Mouse (Mus musculus) thymus, postnatal 10 days (tissue): ENCODE results near the gene Lrig3.

Source experiments
- DNase-seq, 2 experiments: peaks; one replicate each; pipeline ENCODE4 v3.0.0; 2021; ENCODE audit warnings: low spot score in 2 of 2

The Lrig3 gene

DNA sequence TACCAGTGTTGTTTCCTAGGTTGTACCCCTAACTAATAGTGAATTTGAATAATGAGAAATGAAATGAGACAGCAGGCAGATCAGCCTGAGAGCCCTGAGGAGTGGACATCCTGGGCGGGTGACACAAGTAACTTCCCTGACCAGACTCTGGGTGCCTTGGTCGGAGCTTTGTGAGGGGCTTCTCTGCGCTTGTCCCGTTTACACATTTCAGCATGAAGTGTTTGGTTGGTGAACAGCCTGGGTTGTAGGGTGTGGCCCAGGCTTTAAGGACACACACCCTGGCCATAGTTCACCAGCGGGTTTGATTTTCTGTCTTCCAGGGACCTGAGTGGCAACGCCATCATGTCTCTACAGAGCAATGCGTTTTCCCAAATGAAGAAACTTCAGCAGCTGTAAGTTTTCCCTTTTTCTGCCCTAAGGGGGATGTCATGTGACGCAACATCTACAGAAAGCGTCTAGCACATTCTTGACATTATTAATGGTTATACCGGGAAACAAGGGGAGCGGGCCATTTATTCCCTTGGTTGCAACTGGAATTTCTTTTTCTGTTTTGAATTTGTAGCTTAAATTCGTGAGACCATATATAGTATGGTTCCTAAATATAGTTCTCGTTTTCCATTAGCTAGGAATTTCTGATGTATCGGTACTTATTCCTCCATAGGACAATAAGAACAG, 36.2 kb downstream of the Lrig3 start:
- no peak for DNase-seq

DNA sequence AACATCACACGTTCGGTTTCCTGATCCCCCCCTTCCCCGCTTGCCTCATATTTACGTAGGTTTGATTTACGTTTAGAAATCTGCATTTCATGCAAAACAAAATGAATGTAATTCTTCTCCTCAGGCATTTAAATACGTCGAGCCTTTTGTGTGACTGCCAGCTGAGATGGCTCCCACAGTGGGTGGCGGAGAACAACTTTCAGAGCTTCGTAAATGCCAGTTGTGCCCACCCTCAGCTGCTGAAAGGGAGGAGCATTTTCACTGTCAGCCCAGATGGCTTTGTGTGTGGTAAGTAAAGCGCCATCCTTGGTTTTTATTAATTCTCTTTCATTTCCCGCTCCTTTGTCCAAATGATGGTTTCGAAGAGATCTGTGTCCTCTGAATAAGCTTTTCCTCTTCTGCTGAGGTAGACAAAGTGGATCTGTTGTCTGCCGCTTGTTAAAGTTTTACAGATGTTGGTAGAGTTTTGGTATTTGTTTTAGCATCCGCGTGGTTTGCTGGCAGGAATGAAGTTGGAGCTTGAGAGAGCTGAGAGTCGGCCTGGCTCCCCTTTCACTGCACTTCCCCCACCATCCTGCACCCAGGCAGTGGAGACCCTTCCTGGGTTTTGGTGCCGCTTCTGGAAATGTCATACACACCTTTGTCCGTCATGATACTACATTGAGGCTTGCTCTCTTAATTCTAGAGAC, 37.0 kb downstream of the Lrig3 start:
- DNase-seq: no peak

DNA sequence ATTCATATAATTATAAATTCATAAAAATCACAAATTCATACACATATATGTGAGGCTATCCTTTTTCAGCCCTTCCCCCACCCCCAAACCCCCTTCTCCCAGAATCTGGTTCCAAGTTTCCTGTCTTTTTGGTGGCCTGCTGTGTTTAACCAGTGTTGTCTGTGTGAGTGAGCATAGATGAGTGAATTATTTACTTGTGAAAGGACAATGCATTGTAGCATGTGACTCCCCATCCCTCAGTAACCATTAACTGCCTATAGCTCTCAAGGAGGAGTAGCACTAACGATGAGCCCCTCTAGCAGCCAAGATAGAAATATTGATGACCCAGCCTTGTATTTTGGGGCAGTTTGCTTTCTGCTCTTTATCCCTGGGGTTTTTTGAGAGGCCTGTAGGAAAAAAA, 37.9 kb downstream of the Lrig3 start:
- DNase-seq: no peak

DNA sequence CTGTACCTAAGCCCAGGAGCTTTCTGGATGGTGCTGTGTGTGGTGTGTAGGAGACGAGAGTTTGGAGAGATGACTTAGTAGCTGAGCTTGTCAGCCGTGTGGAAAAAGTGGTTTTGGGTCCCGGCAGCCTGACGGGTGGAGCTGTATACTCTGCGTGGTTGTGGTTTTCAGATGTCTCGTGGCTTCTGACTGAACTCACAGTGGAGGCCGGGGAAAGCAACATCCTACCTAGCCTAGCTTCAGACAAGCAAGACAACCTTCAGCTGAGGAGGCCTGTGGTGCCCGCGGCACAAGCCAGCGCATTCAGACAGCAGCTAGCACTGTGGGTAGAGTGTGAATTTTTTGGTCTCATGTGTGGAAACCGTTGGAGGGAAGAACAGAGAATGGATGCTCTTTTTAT, 47.7 kb downstream of the Lrig3 start:
- DNase-seq: no peak

DNA sequence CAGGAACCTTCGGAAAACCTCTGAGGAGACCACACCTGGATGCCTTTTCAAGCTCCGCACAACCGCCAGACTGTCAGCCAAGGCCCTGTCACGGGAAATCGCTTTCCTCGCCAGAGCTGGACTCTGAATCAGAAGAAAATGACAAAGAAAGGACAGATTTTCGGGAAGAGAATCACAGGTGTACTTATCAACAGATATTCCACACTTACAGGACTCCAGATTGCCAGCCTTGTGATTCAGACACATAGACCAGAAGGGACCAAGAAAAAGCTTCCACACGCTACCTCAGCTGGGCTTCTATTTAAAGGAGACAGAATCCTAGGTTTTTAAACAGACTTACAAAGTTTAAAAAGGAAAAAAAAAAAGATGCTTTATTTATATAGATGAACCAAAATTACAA, 48.7 kb downstream of the Lrig3 start:
- DNase-seq: no peak

DNA sequence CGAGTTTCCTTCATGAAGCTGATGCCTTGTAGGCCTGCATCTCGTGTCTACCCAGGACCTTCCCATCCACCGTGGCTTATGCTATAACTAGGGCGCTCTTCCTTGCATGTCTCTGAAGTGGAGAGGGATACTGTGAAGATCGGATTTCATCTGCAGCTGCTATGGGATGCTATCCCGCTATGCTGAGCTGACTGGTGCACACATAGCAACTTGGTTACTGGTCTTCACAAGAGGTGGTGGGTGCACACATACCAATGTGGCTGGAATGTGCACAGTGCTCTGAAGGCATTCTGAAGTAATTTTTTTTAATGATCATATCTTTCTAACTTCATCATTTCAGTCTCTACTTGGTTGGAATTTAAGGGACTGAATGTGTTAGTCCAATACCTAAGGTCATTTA, 49.7 kb downstream of the Lrig3 start:
- DNase-seq: no peak

DNA sequence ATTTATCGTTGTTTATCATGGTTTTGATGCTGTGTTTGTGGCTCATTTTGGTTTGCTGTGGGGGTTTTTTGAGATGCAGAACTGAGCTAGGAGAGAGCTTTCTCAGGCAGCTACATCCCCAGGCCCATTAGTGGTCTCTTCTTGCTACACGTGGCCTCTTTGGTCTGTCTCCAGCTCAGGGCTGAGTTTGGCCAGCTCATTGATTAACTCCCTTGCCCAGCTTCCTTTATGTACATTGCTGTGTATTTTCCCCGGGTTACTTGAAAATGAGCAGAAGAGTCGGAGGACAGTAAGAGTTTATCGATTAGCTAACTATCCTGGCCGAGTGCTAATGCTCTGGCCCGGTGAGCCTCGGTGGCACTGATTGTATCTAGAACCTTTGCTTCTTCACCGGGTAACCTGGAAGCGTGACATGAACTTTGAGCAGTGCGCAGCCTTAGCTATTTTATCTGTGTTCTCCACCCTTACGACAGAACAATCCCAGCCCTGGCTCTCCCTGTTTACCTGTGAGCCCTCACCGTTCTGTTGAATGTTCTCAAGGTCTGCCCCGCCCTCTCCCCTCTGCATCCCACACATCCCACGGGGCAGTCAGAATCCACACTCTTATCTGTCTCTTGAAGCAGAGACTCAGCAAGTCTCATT, 53.5 kb downstream of the Lrig3 start:
- no peak for DNase-seq

DNA sequence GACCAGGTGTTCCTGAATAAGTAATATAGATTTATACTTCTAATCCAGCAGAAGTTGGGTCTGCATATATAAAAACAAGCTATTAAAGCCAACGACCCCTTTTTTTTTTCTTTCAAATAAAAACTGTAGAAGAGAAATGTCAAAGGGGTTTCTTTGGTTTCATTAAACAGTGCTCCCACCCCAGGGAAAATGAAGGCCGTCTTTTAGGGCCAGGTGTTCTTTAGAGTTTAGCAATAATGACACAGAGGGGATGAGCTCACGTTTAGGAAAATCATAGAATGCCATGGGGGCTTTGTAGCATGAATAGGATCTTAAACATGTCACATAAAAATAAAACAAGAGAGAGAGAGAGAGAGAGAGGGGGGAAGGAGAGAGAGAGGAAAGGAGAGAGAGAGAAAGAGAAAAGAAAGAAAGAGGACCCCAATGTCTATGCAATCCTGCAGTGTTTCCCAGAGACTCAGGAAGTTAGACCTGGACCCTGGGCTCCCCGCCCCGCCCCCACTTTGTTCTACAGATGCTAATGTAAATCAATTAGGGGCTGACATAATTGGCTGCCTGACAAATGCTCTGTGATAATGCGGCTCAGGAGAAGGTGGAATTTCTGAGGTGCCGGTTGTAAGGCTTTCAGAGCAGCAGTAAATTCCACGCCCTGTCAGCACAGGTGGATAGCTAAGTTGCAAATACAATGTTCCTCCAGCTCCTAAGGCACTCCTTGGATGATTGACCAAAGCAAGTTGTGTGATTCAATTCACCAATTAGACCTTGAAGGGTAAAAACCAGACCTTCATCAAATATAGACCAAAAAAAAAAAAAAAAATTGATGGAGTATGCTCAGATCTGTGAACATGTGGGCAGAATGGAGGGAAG, 62.8 kb downstream of the Lrig3 start:
- no peak for DNase-seq

DNA sequence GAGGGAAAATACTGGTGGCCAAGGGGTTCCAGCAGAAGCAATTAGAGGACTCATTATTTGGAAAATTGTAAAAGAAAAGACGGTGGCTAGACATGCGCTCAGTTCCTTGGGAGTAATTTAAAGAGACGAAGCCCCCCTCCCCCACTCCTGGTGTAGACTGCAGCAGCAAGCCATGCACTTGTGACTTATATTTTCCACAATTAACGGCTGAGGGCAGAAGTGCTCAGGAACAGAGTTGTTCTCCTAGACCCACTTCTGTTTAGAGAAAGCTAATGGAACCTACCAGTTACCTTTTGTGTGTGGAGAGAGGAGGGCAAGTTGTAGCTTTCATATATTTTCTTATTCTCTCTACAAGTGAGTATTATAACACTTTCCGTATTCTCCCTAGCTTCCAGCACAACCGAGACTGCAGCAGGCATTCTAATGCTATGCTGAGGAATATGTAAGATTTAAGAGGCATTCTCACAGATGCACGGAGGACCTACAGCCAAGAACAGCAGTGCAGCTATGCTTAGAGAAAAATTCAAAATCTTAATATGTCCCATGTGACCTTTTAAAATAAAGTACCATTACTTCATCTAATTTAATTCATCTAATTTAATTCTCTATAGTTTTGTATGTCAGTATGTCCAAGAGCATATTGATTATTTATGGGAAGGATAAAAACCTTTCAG, 63.6 kb downstream of the Lrig3 start:
- DNase-seq: no peak

DNA sequence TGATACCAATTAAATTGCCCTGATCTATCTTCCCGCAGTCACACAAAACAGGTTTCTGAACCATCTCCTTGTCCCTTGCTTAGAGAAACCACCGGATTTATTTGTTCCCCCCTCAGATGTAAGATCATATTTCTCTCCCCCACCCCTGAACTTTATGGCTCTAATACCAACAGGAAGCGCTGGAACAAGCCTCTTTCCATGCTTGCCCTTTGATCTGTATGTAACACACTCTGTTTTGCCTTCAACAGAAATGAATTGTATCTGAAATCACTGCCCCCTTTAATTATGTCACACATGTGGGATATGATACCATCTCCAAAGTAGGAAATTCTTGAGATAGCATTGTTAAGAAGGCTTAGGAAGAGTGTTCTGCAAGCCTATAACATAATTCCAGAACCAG, 90.9 kb downstream of the Lrig3 start:
- no peak for DNase-seq

DNA sequence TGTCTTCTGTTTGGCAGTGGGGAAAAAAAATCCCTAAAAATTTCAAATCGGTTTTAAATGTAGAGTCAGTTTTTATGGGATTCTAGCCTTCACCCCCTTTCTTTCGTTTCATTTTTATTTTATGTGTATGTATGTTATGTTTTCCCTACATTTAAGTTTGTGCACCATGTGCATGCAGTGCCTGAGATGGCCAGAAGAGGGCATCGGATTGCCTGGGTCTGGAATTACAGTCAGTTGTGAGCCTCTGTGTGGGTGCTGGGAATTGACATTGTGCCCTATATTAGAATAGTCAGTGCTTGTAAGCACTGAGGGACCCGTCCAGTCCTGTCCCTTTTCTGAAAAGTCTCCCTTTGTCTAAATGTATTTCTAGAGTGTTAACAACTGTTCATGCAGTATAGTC, 96.8 kb downstream of the Lrig3 start:
- no peak for DNase-seq
